Mouse (Mus musculus): ENCODE data around the gene 2810004N23Rik.

DNA sequence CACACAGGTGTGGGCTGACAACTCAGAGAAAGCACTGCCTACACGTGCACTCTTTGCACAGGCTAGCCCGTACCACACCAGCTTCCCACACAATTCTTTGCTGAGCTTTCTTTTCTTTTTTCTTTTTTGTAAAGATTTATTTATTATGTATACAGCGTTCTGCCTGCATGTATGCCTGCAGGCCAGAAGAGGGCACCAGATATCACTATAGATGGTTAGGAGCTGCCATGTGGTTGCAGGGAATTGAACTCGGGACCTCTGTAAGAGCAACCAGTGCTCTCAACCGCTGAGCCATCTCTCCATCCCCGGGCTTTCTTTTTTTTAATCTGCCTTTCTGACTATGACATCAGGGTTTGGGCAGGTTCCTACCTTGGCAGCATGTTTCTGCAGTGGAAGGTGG lies 39.4 kb downstream of the 2810004N23Rik start:
- TF ChIP-seq CTCF (IDR thresholded peaks at IDR 0.05), result peak; percentile 36; the same call in 1 of the 2 replicates
- no peak for TF ChIP-seq EP300 (IDR thresholded peaks at IDR 0.05)

Measured in lung, postnatal 0 days (tissue).